Comparison of ENCODE assay signal across 17 mouse cellular contexts in the genomic region with DNA sequence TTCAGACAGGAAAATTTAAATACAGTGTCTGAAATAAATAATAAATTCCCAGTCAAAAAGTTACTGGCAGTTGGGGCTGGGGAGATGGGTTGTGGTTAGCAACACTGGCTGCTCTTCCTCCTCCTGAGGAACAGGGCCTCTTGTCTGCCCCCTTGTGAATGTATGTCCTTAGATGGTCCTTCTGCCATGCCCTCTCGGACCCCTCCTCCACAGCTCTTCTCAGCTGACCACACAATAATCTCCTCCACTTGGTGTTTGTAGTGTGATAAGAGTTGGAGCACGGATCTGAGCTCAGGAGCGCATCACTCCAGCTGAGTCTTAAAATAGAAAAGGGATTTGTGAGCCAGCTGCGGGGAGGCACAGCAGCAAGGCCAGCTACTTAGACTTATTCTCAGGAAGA. TPM values are rescaled to one million over a fixed set of nuclear protein-coding genes. Genes with fewer than 3 reads are reported as not detected.
A peak's percentile ranks its signal among the peaks of the same experiment; 100 is the strongest.
DNase-seq lines count a peak whose midpoint lies in the region; ATAC-seq and TF ChIP-seq lines count a peak whose summit lies in the region.
"Had no signal": no experiment of that assay in that cellular context is flagged by ENCODE, and none has a peak within 500 bp of the region (broad histone marks: within the 10 kb centered on the region; RNA-seq: fewer than 3 reads in every experiment).

No protein-coding gene starts in this region.

- TF ChIP-seq POLR2A in heart, adult 2 months (IDR thresholded peaks at IDR 0.05; ENCODE audit: insufficient read depth, low read depth, low read length): no peak

- no peak overlapping the region for H3K4me2 ChIP-seq in forebrain, embryonic 16.5 days (ENCODE audit: low read length)
- no peak overlapping the region for H3K4me2 ChIP-seq in forebrain, embryonic 12.5 days
- H3K4me2 ChIP-seq in liver, postnatal 0 days (ENCODE audit: low read depth, low read length): no peak overlapping the region
- no peak overlapping the region for H3K4me2 ChIP-seq in midbrain, embryonic 15.5 days
- H3K4me2 ChIP-seq: embryonic facial prominence, embryonic 13.5 days; forebrain, embryonic 15.5 days; neural tube, embryonic 12.5 days had no signal

- no peaks in the 10 kb centered on the region for H3K79me2 ChIP-seq in heart, adult 2 months (replicated peaks; ENCODE audit: control insufficient read depth, insufficient read depth, low read length)

- H3K27me3 ChIP-seq in forebrain, embryonic 16.5 days (replicated peaks; ENCODE audit: control insufficient read depth, insufficient read depth, low read length): no peaks in the 10 kb centered on the region
- H3K27me3 ChIP-seq in forebrain, embryonic 12.5 days: no peaks in the 10 kb centered on the region
- no peaks in the 10 kb centered on the region for H3K27me3 ChIP-seq in heart, adult 2 months (ENCODE audit: control insufficient read depth, insufficient read depth, low read length)
- no peaks in the 10 kb centered on the region for H3K27me3 ChIP-seq in liver, postnatal 0 days (ENCODE audit: insufficient read depth, low read length)
- H3K27me3 ChIP-seq in midbrain, embryonic 15.5 days (replicated peaks): no peaks in the 10 kb centered on the region
- H3K27me3 ChIP-seq: embryonic facial prominence, embryonic 13.5 days; forebrain, embryonic 15.5 days; neural tube, embryonic 12.5 days had no signal

- H3K27ac ChIP-seq in forebrain, embryonic 16.5 days (ENCODE audit: low read length): no peak overlapping the region
- no peak overlapping the region for H3K27ac ChIP-seq in forebrain, embryonic 12.5 days
- H3K27ac ChIP-seq in heart, adult 2 months: peak overlapping the region; percentile 60
- H3K27ac ChIP-seq in liver, postnatal 0 days (ENCODE audit: low read depth): no peak overlapping the region
- no peak overlapping the region for H3K27ac ChIP-seq in midbrain, embryonic 15.5 days
- H3K27ac ChIP-seq: embryonic facial prominence, embryonic 13.5 days; forebrain, embryonic 15.5 days; limb, embryonic 10.5 days; neural tube, embryonic 12.5 days had no signal

- peak; percentile 80 for TF ChIP-seq EP300 in heart, adult 2 months (IDR thresholded peaks at IDR 0.05; ENCODE audit: insufficient read depth, low read depth, low read length)
- TF ChIP-seq EP300 in liver, postnatal 0 days (IDR thresholded peaks at IDR 0.05; ENCODE audit: low read depth): no peak

- peak; percentile 21; the same call in 1 of the 2 replicates for ATAC-seq in forebrain, embryonic 16.5 days
- no peak for ATAC-seq in forebrain, embryonic 12.5 days (ENCODE audit: low FRiP score)
- ATAC-seq in liver, postnatal 0 days: peak; percentile 40; the same call in 1 of the 2 replicates
- ATAC-seq in midbrain, embryonic 15.5 days (replicated peaks): no peak
- ATAC-seq: inflammation-experienced regulatory T-cells, adult 6 months had no signal

- no peaks in the 10 kb centered on the region for H3K36me3 ChIP-seq in forebrain, embryonic 16.5 days (ENCODE audit: control insufficient read depth, insufficient read depth)
- no peaks in the 10 kb centered on the region for H3K36me3 ChIP-seq in forebrain, embryonic 12.5 days (replicated peaks)
- no peaks in the 10 kb centered on the region for H3K36me3 ChIP-seq in heart, adult 2 months (ENCODE audit: control insufficient read depth, insufficient read depth, low read length)
- no peaks in the 10 kb centered on the region for H3K36me3 ChIP-seq in liver, postnatal 0 days (replicated peaks; ENCODE audit: insufficient read depth, low read length)
- H3K36me3 ChIP-seq in midbrain, embryonic 15.5 days (replicated peaks): no peaks in the 10 kb centered on the region
- H3K36me3 ChIP-seq: embryonic facial prominence, embryonic 13.5 days; forebrain, embryonic 15.5 days; limb, embryonic 10.5 days; neural tube, embryonic 12.5 days had no signal

- no peak overlapping the region for H3K4me3 ChIP-seq in forebrain, embryonic 16.5 days (replicated peaks; ENCODE audit: low read length)
- H3K4me3 ChIP-seq in forebrain, embryonic 12.5 days (replicated peaks): no peak overlapping the region
- no peak overlapping the region for H3K4me3 ChIP-seq in heart, adult 2 months
- H3K4me3 ChIP-seq in liver, postnatal 0 days (ENCODE audit: low read depth, low read length): no peak overlapping the region
- H3K4me3 ChIP-seq in midbrain, embryonic 15.5 days: no peak overlapping the region
- H3K4me3 ChIP-seq: embryonic facial prominence, embryonic 13.5 days; forebrain, embryonic 15.5 days; limb, embryonic 10.5 days; neural tube, embryonic 12.5 days had no signal

- TF ChIP-seq CTCF in heart, adult 2 months (IDR thresholded peaks at IDR 0.05): no peak
- TF ChIP-seq CTCF in liver, postnatal 0 days (IDR thresholded peaks at IDR 0.05; ENCODE audit: low read depth): peak; percentile 32

- no peaks in the 10 kb centered on the region for H3K9me3 ChIP-seq in forebrain, embryonic 16.5 days (ENCODE audit: control insufficient read depth, low read length)
- H3K9me3 ChIP-seq in forebrain, embryonic 12.5 days: no peaks in the 10 kb centered on the region
- H3K9me3 ChIP-seq in liver, postnatal 0 days (ENCODE audit: low read length): no peaks in the 10 kb centered on the region
- H3K9me3 ChIP-seq in midbrain, embryonic 15.5 days: no peaks in the 10 kb centered on the region
- H3K9me3 ChIP-seq: embryonic facial prominence, embryonic 13.5 days; forebrain, embryonic 15.5 days; limb, embryonic 10.5 days; neural tube, embryonic 12.5 days had no signal

- intact Hi-C loops in heart, adult 2 months (cut with DNase I): loop anchor here (5.0 kb wide), 1 partner anchor 115 kb away; no protein-coding TSS in a partner anchor
- intact Hi-C loops in heart, postnatal 10 days (cut with DNase I): no loop called here

- H3K9ac ChIP-seq in forebrain, embryonic 16.5 days (replicated peaks; ENCODE audit: low read depth, low read length): no peak overlapping the region
- no peak overlapping the region for H3K9ac ChIP-seq in forebrain, embryonic 12.5 days
- no peak overlapping the region for H3K9ac ChIP-seq in heart, adult 2 months (ENCODE audit: low read depth, low read length)
- H3K9ac ChIP-seq in liver, postnatal 0 days (replicated peaks): no peak overlapping the region
- no peak overlapping the region for H3K9ac ChIP-seq in midbrain, embryonic 15.5 days
- H3K9ac ChIP-seq: embryonic facial prominence, embryonic 13.5 days; forebrain, embryonic 15.5 days; neural tube, embryonic 12.5 days had no signal

- 54% methylated on average over 4 of the region's 4 CpGs for WGBS in forebrain, embryonic 16.5 days
- 48% methylated on average over 4 of the region's 4 CpGs for WGBS in forebrain, embryonic 12.5 days
- WGBS in heart, adult 2 months: 15% methylated on average over 4 of the region's 4 CpGs
- WGBS in liver, postnatal 0 days (ENCODE audit: insufficient replicate concordance): 22% methylated on average over 4 of the region's 4 CpGs
- WGBS in midbrain, embryonic 15.5 days: 37% methylated on average over 4 of the region's 4 CpGs

- no peaks in the 10 kb centered on the region for H3K4me1 ChIP-seq in forebrain, embryonic 16.5 days (replicated peaks; ENCODE audit: control insufficient read depth, insufficient read depth, low read length)
- peaks cover 4% of the 10 kb centered on the region; the same call in 1 of the 2 replicates for H3K4me1 ChIP-seq in forebrain, embryonic 12.5 days
- H3K4me1 ChIP-seq in heart, adult 2 months (ENCODE audit: control insufficient read depth, insufficient read depth, low read length): peaks cover 2% of the 10 kb centered on the region; the same call in 1 of the 2 replicates
- peaks cover 6% of the 10 kb centered on the region for H3K4me1 ChIP-seq in liver, postnatal 0 days (ENCODE audit: insufficient read depth)
- H3K4me1 ChIP-seq in midbrain, embryonic 15.5 days: no peaks in the 10 kb centered on the region
- H3K4me1 ChIP-seq: embryonic facial prominence, embryonic 13.5 days; limb, embryonic 10.5 days; neural tube, embryonic 12.5 days had no signal

- peak; percentile 31 to 58 for DNase-seq in heart, adult 2 months
- peak; percentile 44 to 70 for DNase-seq in heart, postnatal 10 days
- DNase-seq in liver, postnatal 0 days: no peak
- no peak for DNase-seq in cerebellum, adult 18-20 months
- DNase-seq in spleen, postnatal 14 days (ENCODE audit: low spot score in 2 of 2): no peak
- DNase-seq: cerebellum, postnatal 36 days; kidney, postnatal 14 days; midbrain, embryonic 14.5 days; retina, postnatal 1 day had no signal

RNA-seq across cellular contexts. Expression of a gene that starts 18.2 kb away (rescaled TPM):
- 25.1 and 25.9 TPM in 2 replicates for polyA plus RNA-seq in forebrain, embryonic 16.5 days (2015; fragmentation: Nextera tagmentation; extraction: Ambion mirVana)
- 32.5 and 35.5 TPM in 2 replicates for polyA plus RNA-seq in forebrain, embryonic 12.5 days (2016; fragmentation: Nextera tagmentation; extraction: Ambion mirVana)
- 1 to 10 TPM; 6.6 to 7.4 TPM for total RNA-seq in heart, adult 2 months (2021)
- 9.9 and 14.8 TPM in 2 replicates for polyA plus RNA-seq in heart, adult 2 months (2012; rRNA removed)
- 1 to 10 TPM; 7.1 to 8.0 TPM for total RNA-seq in heart, postnatal 10 days (2021)
- 14.3 and 15.5 TPM in 2 replicates for polyA plus RNA-seq in liver, postnatal 0 days (2015; fragmentation: Nextera tagmentation; extraction: Ambion mirVana)
- 21.6 and 21.9 TPM in 2 replicates for polyA plus RNA-seq in midbrain, embryonic 15.5 days (2015; fragmentation: Nextera tagmentation; extraction: Ambion mirVana)

RNA-seq across cellular contexts. Expression of a gene that starts 22.8 kb away (rescaled TPM):
- polyA plus RNA-seq in forebrain, embryonic 16.5 days (2015; fragmentation: Nextera tagmentation; extraction: Ambion mirVana): 1.3 TPM in 2 replicates
- 1.5 and 2.0 TPM in 2 replicates for polyA plus RNA-seq in forebrain, embryonic 12.5 days (2016; fragmentation: Nextera tagmentation; extraction: Ambion mirVana)
- total RNA-seq in heart, adult 2 months (2021): 1 to 10 TPM; 2.7 to 4.0 TPM
- polyA plus RNA-seq in heart, adult 2 months (2012; rRNA removed): 1.7 and 2.2 TPM in 2 replicates
- total RNA-seq in heart, postnatal 10 days (2021): 1 to 10 TPM; 2.7 to 2.9 TPM
- polyA plus RNA-seq in liver, postnatal 0 days (2015; fragmentation: Nextera tagmentation; extraction: Ambion mirVana): 10.3 and 11.9 TPM in 2 replicates
- polyA plus RNA-seq in midbrain, embryonic 15.5 days (2015; fragmentation: Nextera tagmentation; extraction: Ambion mirVana): 1.4 and 1.7 TPM in 2 replicates

Comparison
In these comparisons a context has a peak if more than half of its experiments do, and no peak if none do; other contexts are left out.
1. ATAC-seq: peak in forebrain, embryonic 16.5 days (single experiment) and liver, postnatal 0 days (single experiment); none in forebrain, embryonic 12.5 days (single experiment) and midbrain, embryonic 15.5 days (single experiment).
2. DNase-seq: peak in heart, adult 2 months (2 of 2) and heart, postnatal 10 days (2 of 2); none in liver, postnatal 0 days (single experiment), cerebellum, adult 18-20 months (0 of 2) and spleen, postnatal 14 days (0 of 2).